Mouse (Mus musculus) forebrain, embryonic 12.5 days (tissue): ENCODE measurements around the gene Pkd1l2. TPM values are rescaled to one million over a fixed set of nuclear protein-coding genes. Genes with fewer than 3 reads are reported as not detected.

Experiments used
- ATAC-seq: fragments of 200-750 bp; cut with Nextera tagmentation; 2 replicates; pipeline ENCODE4 v1.8.0; 2017; ENCODE audit warnings: moderate TSS enrichment; ENCODE audit not compliant: low FRiP score
- H3K27ac ChIP-seq: fragments of 300-500 bp; sonication (generic); 2 replicates; pipeline ENCODE4 v1.5.1; 2016; ENCODE audit warnings: mild to moderate bottlenecking
- H3K27me3 ChIP-seq: fragments of 300-500 bp; sonication (generic); 2 replicates; pipeline ENCODE4 v1.6.1; 2016; ENCODE audit warnings: mild to moderate bottlenecking
- H3K36me3 ChIP-seq: fragments of 300-500 bp; sonication (generic); replicated peaks from 2 replicates; pipeline ENCODE4 v1.6.1; 2016; ENCODE audit warnings: mild to moderate bottlenecking
- H3K4me1 ChIP-seq: fragments of 300-500 bp; sonication (generic); 2 replicates; pipeline ENCODE4 v1.6.1; 2016
- H3K4me2 ChIP-seq: fragments of 300-500 bp; sonication (generic); 2 replicates; pipeline ENCODE4 v1.6.1; 2016; ENCODE audit warnings: mild to moderate bottlenecking, moderate library complexity
- H3K4me3 ChIP-seq: fragments of 300-500 bp; sonication (generic); replicated peaks from 2 replicates; pipeline ENCODE4 v1.5.1; 2016; ENCODE audit warnings: mild to moderate bottlenecking
- H3K9ac ChIP-seq: fragments of 300-500 bp; sonication (generic); 2 replicates; pipeline ENCODE4 v1.6.1; 2016; ENCODE audit warnings: mild to moderate bottlenecking
- H3K9me3 ChIP-seq: fragments of 300-500 bp; sonication (generic); 2 replicates; pipeline ENCODE4 v1.6.1; 2016
- WGBS: fragments of 180-500 bp; shearing (Covaris S2); methylation state at CpG from one replicate; pipeline ENCODE4 v1.1.7; 2016; 5-methylcytosine and 5-hydroxymethylcytosine counted together
- polyA plus RNA-seq: library from polyadenylated mRNA; unstranded; fragments of >200 nt; fragmentation: Nextera tagmentation; extraction: Ambion mirVana; gene quantifications from 2 replicates; pipeline ENCODE4 v1.2.1, GENCODE M21; 2016

Pkd1l2 gene
- polyA plus RNA-seq, 1 experiment from 2014 or later, result not detected

- Histone ChIP-seq H3K27ac (no peak overlapping the region), H3K4me2 (no peak overlapping the region), H3K4me1 (no peaks in the 10 kb centered on the region), H3K27me3 (no peaks in the 10 kb centered on the region), H3K9me3 (no peaks in the 10 kb centered on the region), H3K9ac (no peak overlapping the region), H3K4me3 (no peak overlapping the region), H3K36me3 (no peaks in the 10 kb centered on the region)
- no peak for ATAC-seq
- 68% methylated on average over 12 of the region's 12 CpGs for WGBS
Measured at GRCm38 (mm10) chr8:117053135-117054079, 28.8 kb downstream of the Pkd1l2 start.

GRCm38 (mm10) chr8:117051316-117051715 lies 30.9 kb downstream of the Pkd1l2 start:
- no peaks in the 10 kb centered on the region for H3K9me3 ChIP-seq
- H3K9ac ChIP-seq, result no peak overlapping the region
- whole genome bisulfite sequencing, result 75% methylated on average over 9 of the region's 9 CpGs
- no peak for ATAC-seq
- no peak overlapping the region for H3K4me3 ChIP-seq
- no peaks in the 10 kb centered on the region for H3K27me3 ChIP-seq
- no peaks in the 10 kb centered on the region for H3K4me1 ChIP-seq
- H3K4me2 ChIP-seq, result no peak overlapping the region
- no peak overlapping the region for H3K27ac ChIP-seq
- H3K36me3 ChIP-seq, result no peaks in the 10 kb centered on the region

- ATAC-seq, result no peak
- Histone ChIP-seq H3K4me1 (no peaks in the 10 kb centered on the region), H3K4me2 (no peak overlapping the region), H3K27ac (no peak overlapping the region), H3K4me3 (no peak overlapping the region), H3K36me3 (no peaks in the 10 kb centered on the region), H3K27me3 (no peaks in the 10 kb centered on the region), H3K9me3 (no peaks in the 10 kb centered on the region), H3K9ac (no peak overlapping the region)
- WGBS, result 92% methylated on average over 9 of the region's 9 CpGs
Measured at GRCm38 (mm10) chr8:117050763-117051162, 31.5 kb downstream of the Pkd1l2 start.

DNA sequence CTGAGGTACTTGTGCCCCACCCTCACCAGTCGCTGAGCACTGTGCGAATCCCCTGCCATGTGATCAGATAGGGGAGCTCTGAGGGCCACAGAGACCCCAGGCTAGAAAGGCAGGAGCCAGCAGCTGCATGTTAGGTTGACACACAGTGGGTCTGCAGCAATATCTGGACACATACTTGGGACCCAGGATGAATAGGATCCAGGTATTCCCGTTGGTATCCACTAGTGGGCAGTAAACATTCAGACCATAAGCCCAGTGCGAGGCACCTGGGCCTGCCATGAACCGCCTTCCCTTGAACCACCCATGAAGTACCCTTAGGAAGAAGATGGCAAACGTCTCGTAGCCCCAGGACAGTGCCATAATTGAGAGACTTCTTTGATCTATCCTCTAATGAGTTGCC lies 32.8 kb downstream of the Pkd1l2 start:
- no peaks in the 10 kb centered on the region for H3K27me3 ChIP-seq
- 66% methylated on average over 7 of the region's 7 CpGs for WGBS
- H3K27ac ChIP-seq, result no peak overlapping the region
- H3K4me1 ChIP-seq, result no peaks in the 10 kb centered on the region
- no peak overlapping the region for H3K4me3 ChIP-seq
- H3K9ac ChIP-seq, result no peak overlapping the region
- no peak overlapping the region for H3K4me2 ChIP-seq
- ATAC-seq, result no peak
- no peaks in the 10 kb centered on the region for H3K9me3 ChIP-seq
- no peaks in the 10 kb centered on the region for H3K36me3 ChIP-seq

- ATAC-seq, result no peak
- Histone ChIP-seq H3K27me3 (no peaks in the 10 kb centered on the region; the same call in 1 of the 2 replicates), H3K4me3 (no peak overlapping the region), H3K9me3 (no peaks in the 10 kb centered on the region), H3K9ac (no peak overlapping the region), H3K4me2 (no peak overlapping the region), H3K36me3 (no peaks in the 10 kb centered on the region), H3K4me1 (peaks cover 12% of the 10 kb centered on the region), H3K27ac (no peak overlapping the region)
- WGBS, result 85% methylated on average over 3 of the region's 3 CpGs
Measured at GRCm38 (mm10) chr8:117043584-117043983, 38.7 kb downstream of the Pkd1l2 start.

GRCm38 (mm10) chr8:117039843-117040242 lies 42.4 kb downstream of the Pkd1l2 start:
- H3K4me3 ChIP-seq, result no peak overlapping the region
- no peak overlapping the region for H3K27ac ChIP-seq
- 50% methylated on average over 7 of the region's 7 CpGs for WGBS
- H3K4me1 ChIP-seq, result peaks cover 12% of the 10 kb centered on the region
- H3K36me3 ChIP-seq, result no peaks in the 10 kb centered on the region
- H3K9me3 ChIP-seq, result no peaks in the 10 kb centered on the region
- no peak for ATAC-seq
- no peak overlapping the region for H3K4me2 ChIP-seq
- no peak overlapping the region for H3K9ac ChIP-seq
- H3K27me3 ChIP-seq, result no peaks in the 10 kb centered on the region; the same call in 1 of the 2 replicates

GRCm38 (mm10) chr8:117037374-117037935 lies 44.8 kb downstream of the Pkd1l2 start:
- no peaks in the 10 kb centered on the region; the same call in 1 of the 2 replicates for H3K27me3 ChIP-seq
- peaks cover 12% of the 10 kb centered on the region for H3K4me1 ChIP-seq
- H3K9me3 ChIP-seq, result no peaks in the 10 kb centered on the region
- no peak overlapping the region for H3K9ac ChIP-seq
- no peak overlapping the region for H3K4me2 ChIP-seq
- H3K4me3 ChIP-seq, result no peak overlapping the region
- no peak overlapping the region for H3K27ac ChIP-seq
- ATAC-seq, result no peak
- H3K36me3 ChIP-seq, result no peaks in the 10 kb centered on the region
- 80% methylated on average over 7 of the region's 7 CpGs for WGBS

DNA sequence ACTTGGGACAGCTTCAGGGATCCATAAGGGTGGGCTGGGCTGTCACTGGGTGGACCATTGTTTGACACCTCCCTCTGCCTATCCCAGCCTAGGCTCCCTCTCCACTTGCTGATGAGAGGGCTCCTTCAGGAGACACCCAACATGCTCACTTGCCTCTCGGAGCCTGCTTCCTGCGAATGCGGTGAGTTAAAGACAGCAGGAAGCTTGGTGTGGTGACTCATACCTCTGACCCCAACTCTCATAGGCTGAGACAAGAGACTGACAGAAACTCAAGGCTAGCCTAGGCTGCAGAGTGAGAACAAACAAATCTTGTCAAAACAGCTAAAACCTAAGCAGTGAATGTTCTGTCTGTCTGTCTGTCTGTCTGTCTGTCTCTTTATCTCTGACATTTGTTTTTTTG lies 48.9 kb downstream of the Pkd1l2 start:
- no peak overlapping the region for H3K4me2 ChIP-seq
- no peaks in the 10 kb centered on the region for H3K9me3 ChIP-seq
- H3K9ac ChIP-seq, result no peak overlapping the region
- WGBS, result 91% methylated on average over 3 of the region's 3 CpGs
- H3K4me3 ChIP-seq, result no peak overlapping the region
- no peaks in the 10 kb centered on the region for H3K36me3 ChIP-seq
- H3K4me1 ChIP-seq, result no peaks in the 10 kb centered on the region
- H3K27me3 ChIP-seq, result no peaks in the 10 kb centered on the region
- H3K27ac ChIP-seq, result no peak overlapping the region
- ATAC-seq, result no peak

GRCm38 (mm10) chr8:117032609-117033008 lies 49.6 kb downstream of the Pkd1l2 start:
- H3K36me3 ChIP-seq, result no peaks in the 10 kb centered on the region
- no peak overlapping the region for H3K4me2 ChIP-seq
- H3K27ac ChIP-seq, result no peak overlapping the region
- no peak for ATAC-seq
- WGBS, result 88% methylated on average over 8 of the region's 8 CpGs
- H3K9me3 ChIP-seq, result no peaks in the 10 kb centered on the region
- no peak overlapping the region for H3K4me3 ChIP-seq
- H3K4me1 ChIP-seq, result no peaks in the 10 kb centered on the region
- H3K27me3 ChIP-seq, result no peaks in the 10 kb centered on the region
- H3K9ac ChIP-seq, result no peak overlapping the region

- Histone ChIP-seq H3K4me3 (no peak overlapping the region), H3K4me1 (no peaks in the 10 kb centered on the region), H3K9ac (no peak overlapping the region), H3K36me3 (no peaks in the 10 kb centered on the region), H3K9me3 (no peaks in the 10 kb centered on the region), H3K4me2 (no peak overlapping the region), H3K27me3 (no peaks in the 10 kb centered on the region), H3K27ac (no peak overlapping the region)
- ATAC-seq, result no peak
- WGBS, result 74% methylated on average over 6 of the region's 6 CpGs
Measured at GRCm38 (mm10) chr8:117031476-117031875, 50.8 kb downstream of the Pkd1l2 start.

- 90% methylated on average over 10 of the region's 10 CpGs for WGBS
Measured at GRCm38 (mm10) chr8:117028686-117029085, 53.6 kb downstream of the Pkd1l2 start.

DNA sequence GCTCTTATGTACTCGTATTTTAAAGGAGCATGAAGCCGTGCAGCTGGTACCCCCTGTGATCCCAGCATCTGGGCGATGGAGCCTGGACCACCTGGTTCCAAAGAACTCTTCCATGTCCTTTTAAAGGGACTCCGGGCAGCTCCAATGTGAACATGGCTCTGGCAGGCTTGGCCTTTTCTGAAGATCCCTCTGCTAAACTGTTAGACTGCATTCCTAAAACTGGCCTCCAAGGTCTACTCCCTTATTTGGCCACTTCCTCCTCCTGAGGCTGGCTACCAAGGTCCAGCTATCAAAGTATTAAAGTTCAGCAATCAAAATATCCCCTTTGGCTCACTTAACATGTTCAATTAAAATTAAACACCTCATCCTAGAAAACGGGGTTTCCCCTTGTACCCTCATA lies 54.6 kb downstream of the Pkd1l2 start:
- Histone ChIP-seq H3K27me3 (no peaks in the 10 kb centered on the region), H3K4me1 (no peaks in the 10 kb centered on the region), H3K27ac (no peak overlapping the region), H3K9ac (no peak overlapping the region), H3K9me3 (no peaks in the 10 kb centered on the region), H3K4me2 (no peak overlapping the region), H3K4me3 (no peak overlapping the region), H3K36me3 (no peaks in the 10 kb centered on the region)
- WGBS, result 92% methylated on average over 5 of the region's 5 CpGs
- no peak for ATAC-seq

More at GRCm38 (mm10) chr8:117028686-117029085, 53.6 kb downstream of the Pkd1l2 start:
- Histone ChIP-seq H3K9me3 (no peaks in the 10 kb centered on the region), H3K4me3 (no peak overlapping the region), H3K4me1 (no peaks in the 10 kb centered on the region), H3K36me3 (no peaks in the 10 kb centered on the region), H3K27ac (no peak overlapping the region), H3K9ac (no peak overlapping the region), H3K4me2 (no peak overlapping the region), H3K27me3 (no peaks in the 10 kb centered on the region)
- ATAC-seq, result no peak
